Mouse (Mus musculus) T-helper 2 cell (primary cell): ENCODE results near the gene Fosl1.

Experiments
- in situ Hi-C: fragments of 300-600 bp; cut with MboI, MseI; formaldehyde crosslinking; loops from one replicate; pipeline ENCODE4 v1.15.1; 2025; ENCODE audit warnings: high pct_unique_total_duplicates

Fosl1 gene

DNA sequence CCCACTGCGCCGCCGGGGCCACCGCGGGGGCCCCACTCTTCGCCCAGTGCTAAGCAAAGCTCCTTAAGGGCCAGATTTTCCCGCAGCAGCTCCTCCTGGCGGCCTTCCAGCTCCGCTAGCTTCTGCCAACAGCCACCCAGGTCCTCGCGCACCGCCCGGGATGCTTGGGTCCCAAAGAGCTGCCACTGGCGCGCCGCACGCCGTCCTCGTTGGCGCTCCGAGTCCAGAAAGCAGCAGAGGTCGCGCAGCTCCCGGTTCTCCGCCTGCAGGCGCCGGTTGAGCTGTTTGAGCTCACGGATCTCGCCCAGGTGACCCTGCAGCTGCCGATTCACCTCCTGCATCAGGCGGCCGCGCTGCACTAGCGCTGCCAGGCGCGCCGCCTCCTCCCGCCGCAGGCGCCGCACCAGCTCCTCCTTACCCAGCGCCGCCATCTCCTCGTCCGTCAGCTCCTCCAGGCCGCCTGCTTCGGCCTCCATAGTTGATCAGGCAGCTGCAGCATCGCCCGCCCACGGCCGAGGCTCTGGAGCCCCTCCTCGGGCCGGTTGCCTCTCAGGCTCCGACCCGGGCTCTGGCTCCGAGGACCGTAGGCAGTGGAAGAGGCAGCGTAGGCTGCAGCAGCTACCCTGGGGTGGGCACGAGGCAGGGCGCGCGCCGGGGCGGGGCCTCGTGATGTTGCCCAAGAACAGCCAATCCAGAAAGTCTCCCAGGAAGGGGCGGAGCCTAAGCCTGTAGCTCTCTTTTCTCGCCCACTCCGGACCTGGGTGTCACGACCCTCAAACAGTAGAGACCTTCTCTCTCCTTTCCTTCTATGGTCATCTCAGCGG, 9.8 kb downstream of the Fosl1 start:
- in situ Hi-C loops, result no loop called here

DNA sequence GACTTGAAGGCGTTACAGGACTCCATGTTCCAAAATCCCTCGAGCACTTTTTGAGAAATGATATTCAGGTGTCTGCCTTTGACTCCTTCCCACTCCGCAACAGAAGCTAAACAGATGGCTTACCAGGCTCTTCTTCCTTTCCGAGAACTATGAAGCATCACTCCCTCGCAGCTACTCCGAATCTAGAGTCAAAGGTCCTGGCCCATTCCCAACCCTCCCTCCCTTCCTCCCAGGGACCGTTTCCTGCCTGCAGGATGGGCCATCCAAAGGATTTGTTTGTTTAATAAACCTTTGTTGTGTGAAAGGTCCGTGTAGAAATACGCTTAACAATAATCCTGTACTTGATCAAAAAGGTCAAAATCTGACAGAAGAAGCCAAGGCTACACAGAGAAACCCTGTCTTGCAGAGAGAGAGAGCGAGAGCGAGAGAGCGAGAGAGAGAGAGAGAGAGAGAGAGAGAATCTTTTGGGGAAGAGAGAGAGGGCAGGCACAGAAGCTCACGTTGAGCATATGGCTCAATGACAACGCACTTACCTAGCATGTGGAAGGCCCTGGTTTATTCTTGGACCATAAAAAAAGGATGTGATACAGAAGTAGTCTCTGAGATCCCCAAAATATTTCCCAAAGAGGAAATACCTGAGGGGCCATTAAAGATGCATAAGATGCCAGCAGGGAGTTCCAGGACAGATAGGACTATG, 10.5 kb downstream of the Fosl1 start, which contains the start of gene Ccdc85b:
Gene Ccdc85b, minus strand, starts transcription at position 149 of the 697 bp plus-strand sequence.
- in situ Hi-C loops, result no loop called here

DNA sequence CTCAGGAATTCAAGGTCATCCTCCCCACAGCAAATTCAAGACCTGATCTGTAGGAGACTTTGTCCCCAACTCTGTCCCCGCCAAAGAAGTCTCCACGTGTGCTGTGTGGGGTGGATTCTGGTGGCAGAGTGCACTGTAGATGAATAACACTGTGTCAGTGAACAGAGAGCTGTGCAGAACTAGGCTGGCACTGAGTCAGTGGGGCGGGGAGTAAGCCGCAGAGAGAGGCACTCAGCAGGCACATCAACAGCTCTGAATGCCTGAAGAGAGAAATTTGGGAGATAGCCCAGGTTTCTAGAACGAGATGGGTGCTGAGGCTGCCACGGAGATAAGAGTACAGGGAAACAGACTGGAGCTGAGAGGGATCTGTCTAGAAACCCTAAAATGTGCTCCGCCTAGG, 11.7 kb downstream of the Fosl1 start:
- in situ Hi-C loops, result no loop called here

DNA sequence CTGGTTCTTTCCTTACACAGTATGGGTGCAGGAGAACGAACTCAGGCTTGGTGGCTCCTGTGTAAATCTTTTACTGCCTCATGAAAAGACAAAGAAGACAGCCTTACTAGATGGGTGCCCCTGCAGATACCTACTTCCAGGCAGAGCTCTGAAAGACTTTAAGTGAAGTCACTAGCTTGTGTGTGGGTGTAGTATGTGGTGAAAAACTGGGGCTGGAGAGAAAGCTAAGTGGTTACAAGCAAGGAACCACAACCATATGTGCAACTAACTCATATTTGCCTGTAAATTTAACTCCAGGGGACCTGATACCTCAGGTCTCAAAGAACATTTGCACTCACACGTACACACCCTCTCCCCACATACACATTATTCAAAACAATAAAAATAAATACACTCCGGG, 12.5 kb downstream of the Fosl1 start:
- in situ Hi-C loops, result no loop called here

DNA sequence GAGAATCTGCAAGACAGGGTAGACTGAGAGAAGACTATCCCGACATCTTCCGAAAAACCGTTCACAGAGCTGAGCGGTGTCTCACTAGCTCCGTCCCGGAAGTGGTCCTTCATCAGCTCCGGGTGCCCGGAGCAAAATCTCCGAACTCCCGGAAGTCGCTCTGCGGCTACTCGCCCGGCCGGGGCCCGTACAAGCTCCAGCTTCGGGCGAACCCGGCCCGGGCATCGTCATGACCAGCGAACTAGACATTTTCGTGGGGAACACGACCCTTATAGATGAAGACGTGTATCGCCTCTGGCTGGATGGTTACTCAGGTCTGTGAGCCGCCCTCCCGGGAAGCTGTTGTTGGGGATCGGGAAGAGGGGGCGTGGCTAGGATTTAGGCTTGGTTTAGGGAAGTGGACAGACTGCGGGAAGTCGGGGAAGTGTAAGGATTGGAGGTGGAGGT, 13.1 kb downstream of the Fosl1 start, which contains the start of gene Fibp:
Gene Fibp, plus strand, starts transcription at position 151 of the 447 bp plus-strand sequence.
- in situ Hi-C loops, result no loop called here

DNA sequence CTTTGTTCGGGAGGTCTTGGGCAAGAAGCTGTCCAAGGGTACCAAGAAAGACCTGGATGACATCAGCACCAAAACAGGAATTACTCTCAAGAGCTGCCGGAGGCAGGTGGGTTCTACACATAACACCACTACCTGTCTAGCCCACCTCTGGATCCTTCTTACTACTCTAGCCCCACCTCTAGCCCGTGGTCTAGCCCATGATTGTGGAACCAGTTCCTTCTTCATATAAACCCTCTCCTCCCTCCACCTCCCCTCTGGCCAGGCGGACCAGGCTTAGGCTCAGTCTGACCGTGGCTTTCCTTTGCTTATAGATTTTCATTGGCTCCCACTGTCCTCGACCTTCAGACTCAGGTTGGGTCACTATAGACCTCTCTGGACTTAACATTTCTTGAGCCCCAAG, 14.1 kb downstream of the Fosl1 start:
- in situ Hi-C loops, result no loop called here

DNA sequence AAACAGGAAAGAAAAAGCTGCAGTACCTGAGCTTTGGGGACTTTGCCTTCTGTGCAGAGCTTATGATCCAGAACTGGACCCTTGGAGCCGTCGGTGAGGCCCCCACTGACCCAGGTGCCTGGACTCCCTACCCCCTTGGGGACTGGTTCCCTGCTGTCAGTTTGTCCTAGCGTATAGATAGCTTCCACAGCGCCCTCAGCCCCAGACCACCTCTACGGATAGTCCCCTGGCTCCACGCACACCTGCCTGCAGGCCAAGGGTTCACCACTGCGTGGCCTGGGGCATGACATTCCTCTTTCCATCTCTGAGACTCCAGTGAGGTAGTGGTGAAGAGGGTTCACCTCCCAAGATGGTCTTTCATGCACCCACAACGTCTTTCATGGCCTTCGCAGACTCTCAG, 15.9 kb downstream of the Fosl1 start:
- in situ Hi-C loops, result no loop called here

DNA sequence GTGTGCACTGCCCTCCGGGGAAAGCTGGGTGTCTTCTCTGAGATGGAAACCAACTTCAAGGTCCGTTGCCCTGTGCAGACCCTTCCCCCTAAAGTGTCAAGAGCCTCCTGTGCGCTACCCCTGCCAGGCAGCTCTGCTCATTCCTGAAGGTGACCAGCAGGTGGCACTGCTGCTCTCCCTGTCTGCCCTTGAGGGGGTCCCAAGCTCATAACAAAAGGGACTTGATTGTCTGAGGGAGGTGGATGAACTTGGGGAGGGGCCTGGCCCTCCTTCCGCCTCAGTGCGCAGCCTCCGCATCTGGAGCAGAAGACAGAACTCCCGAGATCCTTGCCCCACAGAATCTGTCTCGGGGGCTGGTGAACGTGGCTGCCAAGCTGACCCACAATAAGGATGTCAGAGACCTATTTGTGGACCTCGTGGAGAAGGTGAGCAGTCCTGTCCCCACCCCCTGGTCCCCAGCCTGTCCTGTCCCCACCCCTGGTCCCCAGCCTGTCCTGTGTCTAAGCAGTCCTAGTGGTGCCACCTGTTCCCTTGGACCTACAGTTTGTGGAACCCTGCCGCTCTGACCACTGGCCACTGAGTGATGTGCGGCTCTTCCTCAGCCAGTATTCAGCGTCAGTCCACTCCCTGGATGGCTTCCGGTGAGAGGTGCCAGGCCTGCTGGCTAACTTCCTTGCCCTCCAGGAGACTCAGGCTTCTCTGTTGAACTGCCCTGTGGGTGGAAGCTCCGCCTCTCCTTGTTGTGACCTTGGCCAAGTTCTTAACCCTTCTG, 16.6 kb downstream of the Fosl1 start:
- in situ Hi-C loops, result no loop called here

DNA sequence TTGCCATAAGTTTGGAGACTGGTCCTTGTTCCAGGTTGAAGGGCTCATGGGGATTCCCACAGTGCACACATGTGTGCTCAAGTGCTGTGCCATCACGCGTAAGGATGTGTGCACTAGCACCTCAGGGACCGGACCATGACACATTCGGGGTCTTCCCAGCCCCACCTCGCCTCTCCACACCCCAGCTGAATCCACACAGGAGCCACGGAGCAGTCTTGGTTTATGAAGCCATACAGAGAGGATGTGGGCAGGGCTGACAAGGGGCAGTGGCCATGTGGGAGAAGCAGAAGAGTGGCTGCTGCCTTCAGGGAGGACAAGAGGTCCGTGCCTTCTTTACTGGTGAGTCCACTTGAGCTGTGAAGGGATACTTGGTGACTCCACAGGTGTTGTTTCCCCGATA, 17.7 kb downstream of the Fosl1 start:
- in situ Hi-C loops, result no loop called here

DNA sequence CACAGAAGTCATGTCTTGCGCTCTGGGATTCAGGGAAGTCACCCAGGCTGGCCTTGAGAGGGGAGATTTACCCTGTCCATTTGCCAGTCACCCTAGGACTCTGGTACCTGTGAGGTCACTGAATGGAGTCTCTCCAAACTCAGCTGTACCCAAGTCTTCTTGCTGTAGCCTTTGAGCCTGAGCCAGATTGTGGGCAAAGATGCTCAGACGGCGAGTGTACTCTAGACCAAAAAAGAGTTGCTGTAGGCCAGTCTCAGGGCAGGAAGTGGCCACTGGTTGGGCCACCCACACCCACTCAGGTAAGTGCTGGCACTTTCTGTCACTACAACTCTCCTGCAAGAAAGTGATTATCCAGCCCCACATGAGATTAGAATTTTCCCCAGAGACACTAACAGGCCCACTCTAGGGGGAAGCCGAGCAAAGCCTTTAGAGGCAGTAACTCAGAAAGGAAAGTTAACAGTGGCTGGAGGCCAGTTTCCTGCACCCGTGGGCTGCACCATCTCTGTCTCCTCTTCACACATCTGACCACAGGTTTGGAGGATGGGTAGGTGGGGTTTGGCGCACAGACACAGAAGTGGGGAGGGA, 19.7 kb downstream of the Fosl1 start:
- in situ Hi-C loops, result no loop called here

DNA sequence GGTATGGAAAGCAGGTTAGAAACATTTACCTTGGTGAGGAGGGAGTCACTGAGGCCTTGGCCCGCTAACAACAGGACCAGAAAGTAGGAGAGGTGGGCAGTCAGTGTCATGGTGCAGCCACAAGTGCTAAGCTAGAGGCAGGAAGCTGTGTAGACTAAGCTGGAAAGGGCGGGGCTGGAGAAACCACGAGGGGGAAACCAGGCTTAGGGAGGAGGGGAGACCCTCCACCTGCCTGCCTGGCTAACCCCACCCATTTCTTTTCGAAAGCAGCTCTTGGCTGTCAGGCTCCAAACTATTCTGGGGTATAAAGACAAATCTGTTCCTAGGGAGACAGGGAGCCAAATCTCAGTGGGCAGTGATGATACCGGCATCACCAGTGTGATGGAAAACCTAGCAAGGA, 21.0 kb downstream of the Fosl1 start, which contains the start of gene Ctsw:
Gene Ctsw, minus strand, starts transcription at position 134 of the 400 bp plus-strand sequence.
- in situ Hi-C loops, result no loop called here

DNA sequence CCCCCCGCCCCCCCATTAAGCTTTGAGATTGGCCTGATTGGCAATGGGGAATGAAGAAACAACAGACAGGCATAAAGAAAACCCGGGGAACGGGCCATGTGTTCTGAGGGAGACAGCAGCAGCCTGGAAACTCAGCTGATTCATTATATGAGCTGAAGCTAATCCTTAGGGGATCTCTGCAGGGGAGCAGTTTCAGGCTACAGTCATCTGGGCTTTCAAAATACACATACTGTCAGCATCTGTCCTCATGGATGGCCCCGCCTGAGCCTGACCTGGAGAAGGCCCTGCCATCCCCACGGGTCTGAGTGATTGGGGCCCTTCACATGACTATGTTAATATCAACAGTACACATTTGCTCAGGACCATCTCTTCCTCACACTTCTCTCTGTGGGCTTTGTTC, 24.5 kb downstream of the Fosl1 start:
- in situ Hi-C loops, result no loop called here

DNA sequence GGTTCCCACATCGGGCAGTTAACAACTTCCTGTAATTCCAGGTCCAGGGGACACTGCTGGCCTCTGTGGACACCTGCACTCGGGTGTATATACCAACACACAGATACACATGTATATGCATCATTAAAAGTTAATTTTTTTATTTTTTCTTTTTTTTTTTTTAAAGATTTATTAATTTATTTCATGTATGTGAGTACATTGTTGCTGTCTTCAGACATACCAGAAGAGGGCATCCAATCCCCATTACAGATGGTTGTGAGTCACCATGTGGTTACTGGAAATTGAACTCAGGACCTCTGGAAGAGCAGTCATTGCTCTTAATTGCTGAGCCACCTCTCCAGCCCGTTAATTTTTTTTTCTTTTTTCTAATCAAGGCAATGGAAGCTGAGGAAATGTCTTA, 25.5 kb downstream of the Fosl1 start:
- in situ Hi-C loops, result no loop called here

DNA sequence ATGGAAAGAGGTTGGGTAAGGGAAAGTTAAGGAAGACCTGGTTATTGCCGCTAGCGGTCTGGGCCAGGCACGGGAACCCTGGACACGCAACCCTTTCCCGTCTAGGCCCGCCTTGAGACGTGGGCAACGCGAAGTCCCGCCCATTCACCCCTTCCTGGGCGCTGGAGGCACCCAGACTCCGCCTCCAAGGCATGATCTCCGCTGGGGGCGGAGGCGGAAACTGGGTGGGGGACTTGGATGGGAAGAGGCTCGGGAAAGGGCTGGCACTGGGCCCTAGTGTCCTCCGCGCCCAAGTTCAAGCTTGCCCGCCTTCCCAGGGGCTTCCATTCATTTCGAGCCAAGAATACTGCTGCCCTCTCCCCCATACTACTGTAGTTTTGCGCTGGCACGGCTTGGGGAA, 26.4 kb downstream of the Fosl1 start, which contains the start of gene Efemp2:
Gene Efemp2, plus strand, starts transcription at position 235 of the 400 bp plus-strand sequence.
- in situ Hi-C loops, result no loop called here

DNA sequence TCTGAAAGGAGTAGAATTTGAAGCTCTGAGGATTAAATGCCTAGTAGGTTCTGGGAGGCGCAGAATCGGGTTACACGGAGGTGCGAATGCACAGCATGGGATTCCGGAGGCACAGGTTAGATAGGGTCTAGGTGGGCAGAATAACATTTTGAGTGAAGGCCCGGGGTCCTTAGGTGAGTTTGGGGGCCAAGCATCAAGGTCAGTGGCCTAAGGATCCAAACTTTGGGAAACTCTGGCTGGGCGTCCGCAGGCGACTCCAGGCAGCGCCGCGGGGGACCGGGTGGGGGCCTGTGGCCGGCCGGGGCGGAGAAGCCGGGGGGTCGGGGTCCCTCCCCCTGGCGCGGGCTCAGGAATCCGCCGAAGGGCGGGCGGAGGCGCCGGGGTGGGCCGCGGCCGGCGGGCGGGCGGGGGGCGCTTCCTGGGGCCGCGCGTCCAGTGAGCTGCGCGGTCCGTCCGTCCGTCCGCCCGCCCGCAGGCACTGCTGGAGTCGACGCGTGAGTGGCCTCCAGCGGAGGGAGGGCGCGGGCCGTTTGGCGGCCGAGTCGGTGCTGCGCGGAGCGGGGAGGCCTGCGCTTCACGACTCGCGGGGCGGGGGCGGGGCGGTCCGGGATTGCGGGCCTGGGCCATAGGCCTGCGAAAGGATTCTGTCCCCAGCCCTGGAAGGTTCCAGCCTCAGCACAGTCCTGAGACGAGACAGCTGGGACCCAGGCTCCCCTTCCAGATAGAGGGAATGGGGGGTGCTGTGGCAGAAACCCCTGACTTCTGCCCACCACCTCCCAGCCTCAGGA, 27.1 kb downstream of the Fosl1 start:
- in situ Hi-C loops, result no loop called here

DNA sequence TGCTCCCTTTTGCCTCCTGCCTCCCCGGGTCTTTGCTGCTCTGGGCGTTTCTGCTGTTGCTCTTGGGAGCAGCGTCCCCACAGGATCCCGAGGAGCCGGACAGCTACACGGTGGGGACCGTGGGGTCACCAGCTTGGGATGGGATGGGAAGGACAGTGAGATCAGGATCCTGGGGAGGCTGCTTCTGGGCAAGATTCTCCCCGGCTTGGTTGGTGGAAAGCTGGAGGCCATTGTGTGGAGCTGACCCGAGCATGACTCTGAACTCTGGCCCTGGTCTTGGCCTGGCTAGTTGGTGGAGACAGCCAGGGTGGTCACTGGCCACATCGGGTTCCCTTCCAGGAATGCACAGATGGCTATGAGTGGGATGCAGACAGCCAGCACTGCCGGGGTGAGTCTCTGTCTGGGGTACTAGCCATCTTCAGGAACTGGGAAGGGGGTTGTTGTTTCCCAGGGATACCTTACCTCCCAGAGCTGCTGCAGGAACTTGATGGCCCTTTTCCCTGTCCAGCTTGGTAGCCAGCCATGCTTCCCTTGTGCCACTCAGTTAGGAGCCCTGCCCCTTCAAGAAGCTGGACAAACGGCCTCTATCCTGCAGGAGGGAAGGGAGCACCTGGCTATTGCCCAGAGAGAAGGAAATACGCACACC, 27.8 kb downstream of the Fosl1 start:
- in situ Hi-C loops, result no loop called here

DNA sequence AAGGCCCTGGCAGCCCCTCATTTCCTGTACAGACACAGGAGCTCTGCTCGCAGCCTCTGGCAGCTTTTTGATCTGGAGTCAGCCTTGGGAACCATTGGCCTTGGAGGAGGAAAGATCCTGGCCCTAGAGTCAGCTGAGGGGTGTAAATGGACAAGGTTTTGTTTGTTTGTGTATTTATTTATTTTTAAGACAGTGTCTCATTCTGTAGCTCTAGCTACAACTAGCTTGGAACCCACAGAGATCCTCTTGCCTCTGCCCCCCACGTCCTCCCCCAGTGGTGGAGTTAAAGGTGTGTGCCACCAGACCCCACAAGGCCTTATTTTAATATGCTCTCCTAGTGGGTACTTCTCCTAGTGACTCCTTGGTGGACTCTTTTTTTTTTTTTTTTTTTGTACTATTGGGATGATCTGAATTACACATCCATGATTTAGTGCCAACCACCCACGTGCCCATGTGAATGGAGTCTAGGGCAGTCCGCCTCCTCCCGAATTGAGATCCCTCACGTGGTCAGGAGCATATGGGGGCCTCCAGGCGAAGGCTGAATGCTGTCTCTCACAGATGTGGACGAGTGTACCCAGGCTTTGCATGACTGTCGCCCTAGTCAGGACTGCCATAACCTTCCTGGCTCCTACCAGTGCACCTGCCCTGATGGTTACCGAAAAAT, 29.8 kb downstream of the Fosl1 start:
- in situ Hi-C loops, result no loop called here

DNA sequence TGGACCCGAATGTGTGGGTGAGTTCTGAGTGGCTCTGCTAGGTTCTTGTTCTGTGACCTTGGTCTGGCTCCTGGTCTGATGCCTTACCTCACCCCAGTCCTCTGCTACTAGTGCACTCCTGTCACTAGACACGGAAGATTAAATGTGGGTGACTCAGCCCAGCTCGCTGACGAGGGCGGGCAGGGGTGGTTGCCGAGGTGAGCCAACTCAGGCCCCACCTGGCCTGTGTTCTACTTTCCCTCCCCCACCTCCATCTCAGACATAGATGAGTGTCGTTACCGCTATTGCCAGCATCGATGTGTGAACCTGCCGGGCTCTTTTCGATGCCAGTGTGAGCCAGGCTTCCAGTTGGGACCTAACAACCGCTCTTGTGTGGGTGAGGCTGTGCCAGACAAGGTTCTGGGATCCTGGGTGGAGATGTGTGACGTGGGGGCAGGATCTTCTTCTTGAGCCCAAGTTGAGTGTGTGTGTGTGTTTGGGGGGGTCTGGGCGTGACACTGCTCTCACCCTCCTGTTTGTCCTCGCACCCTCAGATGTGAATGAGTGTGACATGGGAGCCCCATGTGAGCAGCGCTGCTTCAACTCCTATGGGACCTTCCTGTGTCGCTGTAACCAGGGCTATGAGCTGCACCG, 30.4 kb downstream of the Fosl1 start:
- in situ Hi-C loops, result no loop called here

DNA sequence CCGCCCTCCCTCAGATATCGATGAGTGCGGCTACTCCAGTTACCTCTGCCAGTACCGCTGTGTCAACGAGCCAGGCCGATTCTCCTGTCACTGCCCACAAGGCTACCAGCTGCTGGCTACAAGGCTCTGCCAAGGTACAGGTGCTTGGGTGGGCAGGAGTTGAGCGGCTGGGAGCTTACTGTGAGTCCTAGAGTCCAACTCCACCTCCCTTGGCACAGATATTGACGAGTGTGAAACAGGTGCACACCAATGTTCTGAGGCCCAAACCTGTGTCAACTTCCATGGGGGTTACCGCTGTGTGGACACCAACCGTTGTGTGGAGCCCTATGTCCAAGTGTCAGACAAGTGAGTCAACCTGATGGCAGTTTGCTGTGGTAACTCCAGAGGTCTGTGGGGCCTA, 32.7 kb downstream of the Fosl1 start:
- in situ Hi-C loops, result no loop called here
